Mouse (Mus musculus) heart, embryonic 14.5 days (tissue): ENCODE measurements around the gene Arhgap31. TPM values are rescaled to one million over a fixed set of nuclear protein-coding genes. Genes with fewer than 3 reads are reported as not detected.
"Not testable (repeated sequence)": the region's sequence is repeated elsewhere in the genome, so short reads cannot be mapped to it uniquely, and the experiment has no call there.

ENCODE experiments used
- ATAC-seq: fragments of 200-750 bp; cut with Nextera tagmentation; 2 replicates; pipeline ENCODE4 v1.8.0; 2017; ENCODE audit warnings: low read depth, moderate TSS enrichment; ENCODE audit not compliant: insufficient number of reproducible peaks, insufficient read depth, low FRiP score
- H3K27ac ChIP-seq, 2 experiments: fragments of 200-500 bp in 1 of 2; fragments of 300-500 bp in 1 of 2; sonication (generic) in 1 of 2; replicated peaks in 1 of 2; 2 replicates each; pipeline ENCODE4 v1.5.1; 2012 to 2014; ENCODE audit warnings: low read depth in 2 of 2, low read length in 2 of 2, control low read depth in 1 of 2, mild to moderate bottlenecking in 1 of 2, mixed read lengths in 1 of 2; ENCODE audit not compliant: control insufficient read depth in 1 of 2, insufficient read depth in 1 of 2
- H3K27me3 ChIP-seq: fragments of 300-500 bp; sonication (generic); 2 replicates; pipeline ENCODE4 v1.6.1; 2014; ENCODE audit warnings: mild to moderate bottlenecking, low read length, control low read depth; ENCODE audit not compliant: control insufficient read depth, insufficient read depth
- H3K36me3 ChIP-seq: fragments of 300-500 bp; sonication (generic); 2 replicates; pipeline ENCODE4 v1.6.1; 2014; ENCODE audit warnings: mild to moderate bottlenecking, control low read depth, low read length, mixed read lengths; ENCODE audit not compliant: control insufficient read depth, insufficient read depth
- H3K4me1 ChIP-seq, 2 experiments: fragments of 200-500 bp in 1 of 2; fragments of 300-500 bp in 1 of 2; sonication (generic) in 1 of 2; 2 replicates each; pipeline ENCODE4 v1.6.1; 2012 to 2014; ENCODE audit warnings: low read length in 2 of 2, control low read depth in 1 of 2, mixed read lengths in 1 of 2; ENCODE audit not compliant: control insufficient read depth in 2 of 2, insufficient read depth in 2 of 2
- H3K4me2 ChIP-seq: fragments of 300-500 bp; sonication (generic); 2 replicates; pipeline ENCODE4 v1.6.1; 2014; ENCODE audit warnings: mild to moderate bottlenecking, low read length
- H3K4me3 ChIP-seq, 2 experiments: fragments of 200-500 bp in 1 of 2; fragments of 300-500 bp in 1 of 2; sonication (generic) in 1 of 2; 2 replicates each; pipeline ENCODE4 v1.5.1; 2012 to 2014; ENCODE audit warnings: low read length in 2 of 2, mild to moderate bottlenecking in 2 of 2, control low read depth in 1 of 2, low read depth in 1 of 2, moderate library complexity in 1 of 2; ENCODE audit not compliant: control insufficient read depth in 1 of 2, insufficient read depth in 1 of 2
- H3K9ac ChIP-seq: fragments of 300-500 bp; sonication (generic); 2 replicates; pipeline ENCODE4 v1.6.1; 2014; ENCODE audit warnings: mild to moderate bottlenecking, low read length
- H3K9me3 ChIP-seq: fragments of 300-500 bp; sonication (generic); 2 replicates; pipeline ENCODE4 v1.6.1; 2016; ENCODE audit warnings: low read length, control low read depth; ENCODE audit not compliant: control insufficient read depth
- WGBS: fragments of 180-500 bp; shearing (Covaris S2); extraction: QIAGEN DNeasy Blood & Tissue Kit; methylation state at CpG from one replicate; pipeline ENCODE4 v1.1.7; 2014; 5-methylcytosine and 5-hydroxymethylcytosine counted together
- polyA plus RNA-seq: library from polyadenylated mRNA; unstranded; fragments of >200 nt; fragmentation: Nextera tagmentation; extraction: Ambion mirVana; gene quantifications from 2 replicates; pipeline ENCODE4 v1.2.1, GENCODE M21; 2014

Arhgap31 gene
- polyA plus RNA-seq, 1 experiment from 2014 or later: 51.3 TPM

DNA sequence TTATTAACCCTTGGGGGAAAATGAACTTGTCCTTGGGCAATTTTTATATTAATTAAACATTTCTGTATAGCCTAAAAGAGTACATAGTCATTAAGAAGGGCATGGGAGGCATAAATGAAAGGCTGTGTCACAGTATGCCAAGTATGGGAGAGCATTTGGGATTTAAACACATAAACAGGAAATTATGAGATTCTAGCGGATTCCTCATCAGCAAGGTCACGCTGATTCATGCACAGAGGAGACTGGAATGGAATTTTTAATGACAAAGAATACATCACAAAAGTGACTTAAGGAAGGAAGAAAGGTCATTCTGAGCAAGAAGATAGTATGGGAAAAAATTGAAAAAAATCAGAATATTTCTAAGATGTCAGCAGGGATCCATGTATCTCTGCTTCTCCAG lies 31.8 kb downstream of the Arhgap31 start:
- Histone ChIP-seq H3K27ac (no peak overlapping the region), H3K4me1 (peaks cover 12 to 33% of the 10 kb centered on the region in 2 experiments), H3K4me3 (no peak overlapping the region), H3K27me3 (no peaks in the 10 kb centered on the region), H3K9me3 (no peaks in the 10 kb centered on the region), H3K9ac (no peak overlapping the region), H3K36me3 (peaks cover 18% of the 10 kb centered on the region), H3K4me2 (no peak overlapping the region)
- 76% methylated on average over 2 of the region's 2 CpGs for WGBS
- ATAC-seq: no peak

DNA sequence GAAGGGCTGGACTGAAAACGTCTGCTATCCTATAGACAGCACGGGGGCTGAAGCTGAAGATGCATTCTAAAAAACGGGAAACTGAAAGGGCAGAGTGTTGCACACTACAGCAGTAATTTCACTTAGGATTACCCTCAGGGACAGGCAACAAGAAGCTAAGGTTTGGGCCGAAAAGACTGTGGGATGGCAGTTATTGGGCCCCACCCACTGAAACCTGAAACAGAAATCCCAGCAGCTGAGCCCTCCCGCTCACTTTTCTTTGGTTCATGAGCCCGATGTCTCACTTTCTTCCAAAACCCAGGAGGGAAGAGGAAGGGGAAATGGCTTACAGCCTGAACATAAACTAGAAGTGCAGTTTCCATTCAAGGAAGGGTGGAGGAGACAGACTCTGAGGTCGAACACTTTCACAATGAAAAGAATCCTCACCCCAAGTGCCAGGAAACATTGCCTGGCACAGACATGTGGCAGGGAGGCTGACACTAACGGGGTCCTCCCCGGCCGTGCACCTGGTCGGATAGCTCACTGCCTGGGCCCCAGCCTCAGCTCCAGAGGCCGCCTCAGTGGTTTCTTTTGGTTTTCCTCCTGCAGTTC lies 33.5 kb downstream of the Arhgap31 start:
- Histone ChIP-seq H3K27me3 (no peaks in the 10 kb centered on the region), H3K9me3 (no peaks in the 10 kb centered on the region), H3K36me3 (0 out of 2 replicates have a peak, but pooled peaks cover 5% of the 10 kb centered on the region), H3K4me2 (0 out of 2 replicates have a peak overlapping the region, but pooled peaks have one; percentile 7), H3K4me1 (peaks cover 21 to 51% of the 10 kb centered on the region in 2 experiments), H3K27ac (peak overlapping the region; percentile 29 to 63; a peak in 3 of 4 replicates), H3K9ac (no peak overlapping the region), H3K4me3 (no peak overlapping the region)
- ATAC-seq: peak; percentile 73; the same call in 1 of the 2 replicates
- 52% methylated on average over 12 of the region's 12 CpGs for WGBS

DNA sequence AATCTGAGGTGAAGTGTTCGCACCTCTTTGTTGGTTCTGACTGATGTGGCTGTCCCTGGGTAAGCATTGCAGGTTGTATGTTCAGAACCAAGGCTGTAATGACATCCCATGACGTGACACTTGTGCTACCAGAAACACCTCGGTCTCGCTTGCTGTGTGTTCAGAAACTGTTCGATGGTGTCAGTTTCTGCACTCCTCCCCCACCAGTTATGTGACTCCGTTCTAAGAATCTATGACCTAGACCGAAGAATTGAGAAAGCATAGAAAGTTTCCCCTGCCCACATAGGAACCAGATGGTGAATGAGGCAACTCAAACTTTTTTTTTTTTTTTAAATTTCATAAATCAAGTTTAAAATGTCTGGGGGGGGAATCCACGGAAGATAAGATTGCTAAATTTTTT lies 34.2 kb downstream of the Arhgap31 start:
- no peak overlapping the region for H3K4me3 ChIP-seq
- H3K36me3 ChIP-seq: peaks cover 5% of the 10 kb centered on the region; the same call in 1 of the 2 replicates
- 83% methylated on average over 8 of the region's 8 CpGs for whole genome bisulfite sequencing
- H3K4me1 ChIP-seq: peaks cover 24 to 58% of the 10 kb centered on the region in 2 experiments
- no peaks in the 10 kb centered on the region for H3K9me3 ChIP-seq
- no peak for ATAC-seq
- no peaks in the 10 kb centered on the region for H3K27me3 ChIP-seq
- no peak overlapping the region for H3K9ac ChIP-seq
- H3K4me2 ChIP-seq: no peak overlapping the region
- H3K27ac ChIP-seq: no peak overlapping the region

DNA sequence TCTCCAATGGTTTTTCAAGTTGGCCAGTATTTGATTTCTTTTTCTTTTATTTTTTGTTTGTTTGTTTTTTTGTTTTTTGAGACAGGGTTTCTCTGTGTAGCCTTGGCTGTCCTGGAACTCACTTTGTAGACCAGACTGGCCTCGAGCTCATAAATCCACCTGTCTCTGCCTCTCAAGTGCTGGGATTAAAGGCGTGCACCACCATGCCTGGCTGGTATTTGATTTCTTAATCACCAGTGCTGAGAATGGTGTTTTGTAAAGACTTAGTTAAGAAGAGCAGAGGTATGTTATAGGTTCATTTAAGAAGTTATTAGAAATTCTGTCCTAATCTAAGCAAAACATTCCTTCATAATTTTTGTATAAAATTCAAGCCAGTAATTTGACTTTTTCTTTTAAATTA lies 35.1 kb downstream of the Arhgap31 start:
- ATAC-seq, H3K4me2 ChIP-seq, H3K4me3 ChIP-seq, H3K9me3 ChIP-seq, H3K36me3 ChIP-seq, H3K9ac ChIP-seq, H3K27me3 ChIP-seq, H3K27ac ChIP-seq: not testable (repeated sequence)
- WGBS: 66% methylated on average over 2 of the region's 2 CpGs
- H3K4me1 ChIP-seq: peaks cover 33 to 62% of the 10 kb centered on the region in 2 experiments

DNA sequence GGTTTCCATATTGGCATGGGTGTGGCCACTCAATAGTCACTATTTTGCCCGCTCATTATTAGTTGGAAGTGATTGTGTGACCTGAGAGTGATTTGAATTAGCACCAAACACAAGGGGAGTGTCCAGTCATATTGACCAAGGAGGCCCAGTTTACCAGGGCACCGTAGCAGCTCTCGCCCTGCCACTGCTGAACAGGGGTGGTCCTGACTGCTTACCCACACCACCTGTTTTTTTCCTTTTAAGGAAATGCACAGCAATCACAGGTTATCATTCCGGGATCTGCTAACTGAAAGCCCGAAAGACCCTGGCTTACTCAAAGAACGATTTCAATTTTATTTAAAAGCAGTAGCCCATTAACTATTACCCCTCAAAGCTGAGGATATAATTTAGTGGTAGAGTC lies 35.9 kb downstream of the Arhgap31 start:
- no peak for ATAC-seq
- H3K4me1 ChIP-seq: peaks cover 38 to 63% of the 10 kb centered on the region in 2 experiments
- no peaks in the 10 kb centered on the region for H3K9me3 ChIP-seq
- H3K4me2 ChIP-seq: no peak overlapping the region
- no peak overlapping the region for H3K4me3 ChIP-seq
- H3K9ac ChIP-seq: no peak overlapping the region
- no peak overlapping the region for H3K27ac ChIP-seq
- H3K27me3 ChIP-seq: no peaks in the 10 kb centered on the region
- no peaks in the 10 kb centered on the region; the same call in 1 of the 2 replicates for H3K36me3 ChIP-seq
- 93% methylated on average over 6 of the region's 6 CpGs for WGBS

DNA sequence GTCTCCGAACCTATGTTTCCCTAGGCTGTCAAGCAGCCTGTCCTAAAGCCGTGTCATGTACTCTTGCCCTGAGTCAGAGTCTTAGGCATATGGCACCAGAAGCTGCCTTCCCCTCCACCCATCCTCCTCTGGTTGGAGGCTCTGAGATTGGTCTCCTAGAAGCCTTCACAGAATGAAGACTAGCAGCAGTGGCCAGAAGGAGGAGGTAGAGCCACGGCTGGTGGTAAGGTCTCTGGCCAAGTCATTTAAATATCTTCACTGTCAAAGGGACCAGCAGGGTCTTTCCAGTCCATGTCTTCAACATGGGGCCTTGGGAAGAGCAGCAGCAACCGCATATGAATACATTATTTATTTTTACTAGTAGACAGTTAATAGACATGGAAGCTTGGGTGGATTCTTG lies 36.4 kb downstream of the Arhgap31 start:
- H3K4me2 ChIP-seq: no peak overlapping the region
- H3K9me3 ChIP-seq: no peaks in the 10 kb centered on the region
- H3K27ac ChIP-seq: no peak overlapping the region
- peaks cover 39 to 68% of the 10 kb centered on the region in 2 experiments for H3K4me1 ChIP-seq
- H3K36me3 ChIP-seq: no peaks in the 10 kb centered on the region; the same call in 1 of the 2 replicates
- ATAC-seq: no peak
- H3K4me3 ChIP-seq: no peak overlapping the region
- 92% methylated on average over 4 of the region's 4 CpGs for WGBS
- H3K9ac ChIP-seq: no peak overlapping the region
- no peaks in the 10 kb centered on the region for H3K27me3 ChIP-seq

DNA sequence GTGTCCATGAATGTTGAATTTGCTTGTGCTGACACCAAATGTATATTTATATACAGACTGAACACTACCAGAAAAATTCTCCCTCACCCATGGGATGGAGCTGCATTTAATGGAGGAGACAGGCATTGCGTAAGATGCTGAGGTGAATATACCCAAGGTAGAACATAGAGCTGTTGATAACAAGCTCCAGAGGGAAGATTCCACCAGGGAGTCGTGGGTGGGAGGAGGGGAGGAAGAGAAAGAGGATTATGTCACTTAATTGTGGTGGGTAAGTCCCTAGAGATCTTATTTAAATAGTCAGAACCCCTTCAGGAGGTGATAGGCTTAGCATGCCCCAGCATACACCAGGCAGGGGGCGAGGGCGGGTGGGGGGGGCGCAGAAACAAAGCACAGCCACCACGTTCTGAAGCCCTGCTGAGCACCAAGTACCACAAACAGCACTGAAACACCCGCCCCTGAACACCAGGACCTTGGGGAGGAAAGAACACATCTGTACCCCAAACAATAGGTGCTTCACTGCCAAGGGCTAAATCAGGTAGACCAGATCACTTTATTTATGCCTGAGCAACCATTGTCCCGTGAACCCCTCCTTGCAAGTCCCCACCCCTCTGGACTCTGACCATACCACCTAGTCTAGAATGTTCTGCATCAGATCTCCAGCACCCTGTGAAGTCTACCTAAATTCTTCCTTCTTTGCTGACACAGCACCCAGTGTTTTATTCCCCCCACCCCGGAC lies 37.3 kb downstream of the Arhgap31 start:
- H3K4me2 ChIP-seq: no peak overlapping the region
- H3K4me3 ChIP-seq: no peak overlapping the region
- H3K9me3 ChIP-seq: no peaks in the 10 kb centered on the region
- H3K4me1 ChIP-seq: peaks cover 42 to 77% of the 10 kb centered on the region in 2 experiments
- no peak overlapping the region for H3K9ac ChIP-seq
- ATAC-seq: no peak
- WGBS: 54% methylated on average over 9 of the region's 9 CpGs
- H3K27me3 ChIP-seq: no peaks in the 10 kb centered on the region
- peak overlapping the region in 1 of 2 experiments; percentile 35; a peak in 3 of 4 replicates for H3K27ac ChIP-seq
- H3K36me3 ChIP-seq: no peaks in the 10 kb centered on the region; the same call in 1 of the 2 replicates
